Mouse (Mus musculus): ENCODE measurements at regions not wholly inside any gene's neighbourhood (a gene's known extent, or its start where the extent isn't known, plus 50 kb on each side); places are given as distances from the start of the nearest gene placed in this dataset.

- H3K4me3 ChIP-seq = no peak overlapping the region
- H3K36me3 ChIP-seq = no peaks in the 10 kb centered on the region
- WGBS = 51% methylated on average over 6 of the region's 6 CpGs
- no peak overlapping the region for H3K9ac ChIP-seq
- no peak overlapping the region for H3K4me2 ChIP-seq (replicated peaks)
- no peak overlapping the region for H3K27ac ChIP-seq
- H3K27me3 ChIP-seq = no peaks in the 10 kb centered on the region
- peaks cover under 1% of the 10 kb centered on the region for H3K4me1 ChIP-seq
- H3K9me3 ChIP-seq (replicated peaks) = no peaks in the 10 kb centered on the region
- no peak for ATAC-seq (ENCODE audit: low FRiP score)
These were observed 93.8 kb upstream of the Rnaseh2b start for GRCm38 (mm10) chr14:62198476-62199190.

- Histone ChIP-seq H3K4me1 (no peaks in the 10 kb centered on the region), H3K27ac (no peak overlapping the region), H3K4me2 (replicated peaks) (no peak overlapping the region), H3K4me3 (no peak overlapping the region), H3K9ac (no peak overlapping the region), H3K27me3 (no peaks in the 10 kb centered on the region), H3K9me3 (replicated peaks) (no peaks in the 10 kb centered on the region), H3K36me3 (no peaks in the 10 kb centered on the region)
- ATAC-seq (ENCODE audit: low FRiP score) = no peak
- WGBS = 78% methylated on average over 1 of the region's 1 CpGs
These were observed 77.3 kb upstream of the Rnaseh2b start for GRCm38 (mm10) chr14:62215071-62215470.

- no peak overlapping the region for H3K27ac ChIP-seq
These were observed 75.4 kb upstream of the Rnaseh2b start for GRCm38 (mm10) chr14:62216995-62217394.

GRCm38 (mm10) chr14:62217971-62218370, 74.4 kb upstream of the Rnaseh2b start:
- no peak overlapping the region for H3K4me2 ChIP-seq (replicated peaks)
- no peak overlapping the region for H3K4me3 ChIP-seq
- no peaks in the 10 kb centered on the region for H3K9me3 ChIP-seq (replicated peaks)
- H3K36me3 ChIP-seq = no peaks in the 10 kb centered on the region
- no peak overlapping the region for H3K9ac ChIP-seq
- ATAC-seq (ENCODE audit: low FRiP score) = no peak
- no peaks in the 10 kb centered on the region for H3K27me3 ChIP-seq
- H3K27ac ChIP-seq = no peak overlapping the region
- 54% methylated on average over 2 of the region's 2 CpGs for WGBS
- no peaks in the 10 kb centered on the region for H3K4me1 ChIP-seq

More at GRCm38 (mm10) chr14:62216995-62217394, 75.4 kb upstream of the Rnaseh2b start:
- no peaks in the 10 kb centered on the region for H3K36me3 ChIP-seq
- no peaks in the 10 kb centered on the region for H3K4me1 ChIP-seq
- H3K27me3 ChIP-seq = no peaks in the 10 kb centered on the region
- no peak overlapping the region for H3K9ac ChIP-seq
- ATAC-seq (ENCODE audit: low FRiP score) = no peak
- H3K4me3 ChIP-seq = no peak overlapping the region
- H3K9me3 ChIP-seq (replicated peaks) = no peaks in the 10 kb centered on the region
- no peak overlapping the region for H3K4me2 ChIP-seq (replicated peaks)
- 67% methylated on average over 1 of the region's 1 CpGs for WGBS

- no peak overlapping the region for H3K4me3 ChIP-seq
- no peak overlapping the region for H3K27ac ChIP-seq
- H3K4me2 ChIP-seq (replicated peaks) = no peak overlapping the region
- ATAC-seq (ENCODE audit: low FRiP score) = no peak
- H3K9me3 ChIP-seq (replicated peaks) = no peaks in the 10 kb centered on the region
- no peaks in the 10 kb centered on the region for H3K36me3 ChIP-seq
- no peaks in the 10 kb centered on the region for H3K4me1 ChIP-seq
- H3K9ac ChIP-seq = no peak overlapping the region
- WGBS = 47% methylated on average over 2 of the region's 2 CpGs
- no peaks in the 10 kb centered on the region for H3K27me3 ChIP-seq
These were observed 73.7 kb upstream of the Rnaseh2b start for GRCm38 (mm10) chr14:62218716-62219115.

GRCm38 (mm10) chr14:62220770-62221169, 71.6 kb upstream of the Rnaseh2b start:
- 86% methylated on average over 4 of the region's 4 CpGs for WGBS
- H3K4me1 ChIP-seq = no peaks in the 10 kb centered on the region
- H3K4me3 ChIP-seq = no peak overlapping the region
- H3K36me3 ChIP-seq = no peaks in the 10 kb centered on the region
- H3K4me2 ChIP-seq (replicated peaks) = no peak overlapping the region
- no peak for ATAC-seq (ENCODE audit: low FRiP score)
- H3K27me3 ChIP-seq = no peaks in the 10 kb centered on the region
- no peaks in the 10 kb centered on the region for H3K9me3 ChIP-seq (replicated peaks)
- H3K9ac ChIP-seq = no peak overlapping the region
- no peak overlapping the region for H3K27ac ChIP-seq

Data from hindbrain, embryonic 12.5 days (tissue).